Mouse (Mus musculus) right cerebral cortex, adult 2 months (tissue): ENCODE results near the gene Aox4.

Source experiments
- DNase-seq, 2 experiments: peaks; one replicate each; pipeline ENCODE4 v3.0.0; 2021 to 2022; ENCODE audit warnings: low spot score in 2 of 2

Aox4 gene

GRCm38 (mm10) chr1:58210203-58210602 lies at the start of gene Aox4:
Aox4 (plus strand) TSS chr1:58210397.
- peak; percentile 54 to 65 for DNase-seq

DNA sequence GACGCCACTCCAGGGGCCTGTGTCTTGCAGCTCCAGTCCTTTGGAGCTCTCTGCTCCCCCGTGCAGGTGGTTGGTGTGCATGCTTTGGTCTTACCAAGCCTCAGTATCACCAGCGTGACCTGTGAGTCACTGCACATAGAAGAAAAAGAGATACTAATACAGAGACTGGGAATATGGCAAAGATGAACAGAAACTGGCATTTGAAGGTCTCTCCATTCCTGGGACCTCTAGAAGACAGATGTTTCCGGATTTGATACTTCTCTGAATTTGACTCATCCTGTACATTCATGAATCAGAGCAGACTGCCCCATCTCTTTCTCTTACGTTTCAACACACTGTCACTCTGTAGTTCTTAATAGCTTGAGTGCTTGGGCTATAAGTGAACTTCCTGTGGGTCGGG lies 40.3 kb upstream of the Aox4 start:
- no peak for DNase-seq

DNA sequence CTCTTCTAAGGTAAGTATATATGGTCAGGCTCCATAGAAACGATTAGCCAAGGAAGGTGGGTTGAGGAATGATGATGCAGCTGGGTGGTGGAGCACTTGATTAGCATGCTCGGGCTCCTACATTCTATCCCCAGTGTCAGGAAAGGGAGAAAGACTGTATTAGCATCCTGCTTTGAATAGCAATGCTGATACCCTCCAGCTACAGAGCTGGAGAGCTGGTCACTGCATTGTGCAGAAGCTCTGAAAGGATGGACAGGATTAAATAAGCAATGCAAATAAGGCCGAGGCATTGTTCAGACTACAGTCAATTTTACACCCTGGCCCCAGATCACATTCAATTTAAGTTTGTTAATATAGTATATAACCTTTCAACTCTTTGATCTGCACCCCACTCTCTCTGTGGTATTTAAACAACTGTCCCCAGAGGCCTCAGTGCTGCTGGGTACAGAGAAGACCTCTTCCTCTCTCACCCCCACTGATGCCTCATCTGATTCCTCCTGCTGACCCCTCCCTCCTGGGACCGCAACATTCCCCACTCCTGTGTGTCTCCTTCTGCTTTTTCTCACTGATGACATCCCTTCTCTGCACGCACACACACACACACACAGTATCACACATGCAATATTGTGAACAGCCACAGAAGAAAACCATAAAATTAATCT lies 21.6 kb upstream of the Aox4 start:
- no peak for DNase-seq

DNA sequence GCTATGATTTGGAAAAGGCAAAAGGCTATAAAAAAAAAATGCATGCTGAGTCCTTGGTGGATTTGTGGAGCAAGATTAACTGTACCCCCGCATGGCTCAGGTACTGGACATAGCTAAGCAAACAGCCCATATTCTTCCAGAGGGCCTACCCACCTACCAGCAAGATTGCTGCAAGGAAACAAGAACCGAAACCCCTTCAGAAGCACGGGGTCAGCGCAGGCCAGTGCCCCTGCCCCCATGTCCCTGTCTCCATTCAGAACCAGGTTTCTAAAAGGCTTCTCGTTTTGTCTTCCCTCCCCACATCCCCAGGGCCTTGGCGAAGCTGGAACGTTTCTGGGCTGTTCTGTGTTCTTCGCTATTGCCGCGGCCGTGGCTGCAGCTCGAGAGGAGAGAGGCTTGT lies 15.9 kb upstream of the Aox4 start:
- DNase-seq = no peak

- no peak for DNase-seq
These were observed 15.2 kb upstream of the Aox4 start for GRCm38 (mm10) chr1:58194988-58195387.

- no peak for DNase-seq
These were observed 14.7 kb upstream of the Aox4 start for GRCm38 (mm10) chr1:58195541-58195940.

DNA sequence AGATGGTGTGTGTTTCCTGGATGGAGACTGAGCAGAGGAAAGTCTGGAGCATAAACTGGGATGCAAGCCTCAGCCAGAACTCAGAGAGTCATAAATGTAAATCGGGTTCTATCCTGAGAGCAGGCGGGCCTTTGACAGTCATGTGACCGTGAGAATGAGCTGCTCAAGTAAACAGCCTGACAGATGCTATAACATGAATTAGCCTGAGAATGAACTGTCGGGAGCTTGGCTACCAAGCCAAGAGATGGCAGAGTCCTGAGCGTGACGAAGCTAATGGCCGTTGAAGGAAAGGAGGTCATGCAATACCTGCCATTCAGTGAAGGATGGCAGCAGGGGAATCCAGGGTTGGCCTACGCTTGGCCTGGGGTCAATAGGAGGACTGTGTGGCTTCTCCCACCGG lies 13.2 kb upstream of the Aox4 start:
- DNase-seq = no peak

DNA sequence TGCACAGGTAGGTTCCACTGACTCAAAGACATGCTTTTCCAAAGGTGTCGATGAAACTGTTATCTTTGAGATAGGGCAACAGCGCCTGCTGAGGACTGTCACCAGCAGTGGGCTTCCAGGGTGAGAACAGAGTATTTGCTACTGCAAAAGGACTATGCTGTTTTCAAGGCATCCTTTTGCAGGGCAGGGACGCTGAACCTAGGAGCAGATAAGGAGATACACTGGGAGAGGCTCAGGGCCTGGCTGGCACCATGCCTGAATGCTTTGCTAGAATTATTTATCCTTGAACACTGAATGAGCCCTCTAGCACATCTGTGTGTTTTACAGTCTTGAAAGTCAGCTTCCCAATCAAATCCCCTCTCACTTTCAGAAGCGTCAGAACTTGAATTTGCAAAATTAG lies 11.8 kb upstream of the Aox4 start:
- DNase-seq = no peak

DNA sequence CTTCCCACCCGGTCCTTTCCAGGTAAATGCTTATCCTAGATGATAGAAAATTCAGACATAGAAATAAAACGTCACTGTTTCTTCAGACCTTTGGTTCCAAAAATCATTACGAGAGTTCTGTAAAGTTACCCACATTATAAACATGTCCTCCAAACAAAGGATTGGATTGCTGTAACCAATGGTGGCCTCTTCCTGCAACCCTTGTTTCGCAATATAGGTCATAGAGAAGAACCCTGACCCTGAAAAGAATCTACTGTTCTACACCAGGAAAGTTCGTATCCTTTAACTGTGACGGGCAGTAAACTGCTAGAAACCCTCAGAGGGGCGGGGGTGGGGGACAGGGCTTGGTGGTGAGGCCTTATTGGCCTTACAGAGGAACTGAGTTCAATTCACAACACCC lies 2.6 kb downstream of the Aox4 start:
- DNase-seq = no peak

DNA sequence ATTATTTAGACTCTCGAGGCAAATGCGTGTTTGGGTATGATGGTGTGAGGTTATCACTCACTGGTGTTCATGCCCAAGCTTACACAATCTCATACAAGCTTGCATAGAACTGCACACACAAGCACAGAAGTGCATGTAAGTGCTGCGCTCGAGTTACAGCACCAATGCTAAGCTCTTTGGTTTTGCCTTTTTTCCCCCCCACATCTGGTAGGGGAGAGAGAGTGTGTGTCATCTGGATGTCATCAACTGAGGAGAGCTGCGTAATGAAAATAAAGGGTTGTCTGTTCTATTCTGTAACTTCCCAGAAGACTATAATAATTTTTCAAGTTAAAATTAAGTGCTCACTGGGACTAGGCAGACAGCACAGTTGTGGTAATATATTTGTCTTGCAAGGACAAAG lies 3.6 kb downstream of the Aox4 start:
- DNase-seq = no peak

DNA sequence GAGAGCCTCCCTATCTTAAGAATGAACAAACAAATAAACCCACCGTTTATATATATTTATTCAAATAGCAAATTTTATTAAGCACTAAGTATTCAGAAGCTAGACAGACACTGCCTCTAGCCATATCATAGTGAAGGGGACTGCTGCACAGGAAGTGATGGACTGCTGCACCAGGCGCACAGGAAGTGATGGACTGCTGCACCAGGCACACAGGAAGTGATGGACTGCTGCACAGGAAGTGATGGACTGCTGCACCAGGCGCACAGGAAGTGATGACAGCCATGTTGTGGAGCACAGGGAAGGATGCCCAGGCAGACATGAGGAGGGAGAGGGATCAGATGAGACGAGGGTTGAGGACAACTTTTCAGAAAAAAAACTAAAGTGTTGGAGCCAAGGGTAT lies 5.2 kb downstream of the Aox4 start:
- DNase-seq = no peak

DNA sequence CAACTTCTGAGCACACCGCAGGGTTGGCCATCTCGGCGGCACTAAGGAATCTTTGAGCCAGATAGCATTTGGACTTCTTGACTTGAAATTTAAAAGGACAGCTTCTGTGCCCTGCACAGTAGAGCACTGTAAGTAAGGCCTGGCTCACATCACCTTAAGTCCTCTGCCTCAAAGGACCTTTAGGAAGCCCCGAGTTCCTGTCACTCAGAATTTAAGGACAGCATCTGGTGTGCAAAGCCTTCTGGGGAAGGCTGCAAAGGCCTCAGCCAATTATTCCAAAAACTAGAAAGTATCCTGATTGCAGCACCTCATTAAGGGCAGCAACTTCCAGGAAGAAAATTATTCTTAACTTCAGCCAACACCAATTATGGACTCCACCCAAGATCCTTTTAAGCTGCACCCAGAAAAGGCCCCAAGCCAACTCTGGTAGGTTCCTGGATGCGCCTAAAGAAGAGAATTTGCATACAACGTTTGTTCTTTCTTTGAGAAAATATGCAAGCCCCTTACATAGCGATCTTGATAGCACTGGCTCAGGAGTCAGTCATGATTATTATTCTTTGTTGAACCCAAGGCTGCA lies 5.8 kb downstream of the Aox4 start:
- no peak for DNase-seq

DNA sequence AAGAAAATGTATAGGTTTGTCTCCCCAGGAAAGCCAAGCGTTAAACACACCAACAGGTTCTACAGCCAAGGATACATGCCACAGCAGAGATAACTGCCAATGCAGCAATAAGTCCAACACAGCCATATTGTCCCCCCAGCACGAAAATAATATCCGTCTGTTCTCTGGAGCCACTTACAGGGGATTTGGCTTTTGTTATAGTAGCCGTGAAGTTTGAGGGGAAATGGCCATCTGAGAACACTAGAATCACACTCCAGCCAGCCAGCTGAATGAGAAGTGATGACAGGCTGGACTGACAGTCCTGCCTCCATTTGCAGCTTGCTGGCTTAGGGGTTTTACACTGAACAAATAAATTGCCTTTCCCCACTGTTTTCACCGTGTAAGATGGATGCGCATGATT lies 10.9 kb downstream of the Aox4 start:
- no peak for DNase-seq

DNA sequence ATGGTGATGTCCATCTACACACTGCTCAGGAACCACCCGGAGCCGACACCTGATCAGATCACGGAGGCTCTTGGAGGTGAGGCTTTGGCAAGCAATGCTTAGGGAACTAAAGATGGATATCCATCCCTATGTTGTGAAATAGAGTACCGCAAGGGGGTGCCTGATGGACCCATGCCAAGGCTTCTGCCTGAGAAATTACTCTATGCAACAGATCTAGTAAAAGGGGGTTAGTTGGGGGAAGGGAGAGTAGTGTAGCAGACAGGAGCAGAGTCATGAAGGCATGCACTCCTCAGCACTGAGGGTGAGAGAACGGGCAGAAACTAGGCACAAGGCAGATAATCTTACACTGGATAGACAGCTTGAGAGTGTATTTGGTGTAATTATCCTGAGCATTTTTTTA lies 11.7 kb downstream of the Aox4 start:
- no peak for DNase-seq

- DNase-seq = no peak
These were observed 17.9 kb downstream of the Aox4 start for GRCm38 (mm10) chr1:58228086-58228485.

DNA sequence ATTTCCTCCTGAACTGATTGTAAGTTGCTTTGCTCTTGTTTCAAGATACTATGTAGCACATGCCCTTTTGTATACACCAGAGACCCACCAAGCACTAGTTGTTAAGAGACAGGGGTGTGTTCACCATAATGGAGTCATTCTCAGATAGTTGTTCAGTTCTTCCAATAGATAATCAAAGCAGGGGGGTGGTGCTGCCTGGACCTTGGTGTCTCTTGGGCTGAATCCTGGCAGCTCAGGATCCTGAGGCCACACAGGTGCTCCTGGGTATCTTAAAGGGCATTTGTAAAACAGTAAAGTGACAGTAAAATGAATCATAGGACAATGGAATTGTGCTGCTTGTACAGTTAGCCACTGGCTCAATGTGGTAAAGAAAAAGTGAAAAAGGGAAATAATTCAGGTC lies 18.7 kb downstream of the Aox4 start:
- no peak for DNase-seq

DNA sequence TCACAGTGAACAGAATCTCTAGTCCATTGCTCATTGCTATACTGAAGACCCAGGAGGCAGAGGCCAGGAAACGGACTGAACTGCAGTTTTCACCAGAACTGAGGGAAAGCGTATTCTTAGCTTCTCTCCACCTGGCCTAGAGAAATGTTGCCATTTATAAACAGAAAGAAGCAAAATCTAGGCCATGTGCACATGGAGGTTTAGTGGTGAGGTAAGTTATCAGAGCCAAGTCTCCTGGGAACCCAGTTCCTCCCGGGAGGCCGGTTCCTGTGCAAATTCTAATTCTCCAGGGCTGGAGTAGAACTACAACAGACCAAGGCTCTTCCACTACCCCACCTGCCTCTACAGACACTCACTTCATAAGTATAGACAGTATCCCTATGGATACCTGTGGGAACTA lies 19.6 kb downstream of the Aox4 start:
- DNase-seq = no peak

- DNase-seq = no peak
These were observed 20.3 kb downstream of the Aox4 start for GRCm38 (mm10) chr1:58230542-58230941.

DNA sequence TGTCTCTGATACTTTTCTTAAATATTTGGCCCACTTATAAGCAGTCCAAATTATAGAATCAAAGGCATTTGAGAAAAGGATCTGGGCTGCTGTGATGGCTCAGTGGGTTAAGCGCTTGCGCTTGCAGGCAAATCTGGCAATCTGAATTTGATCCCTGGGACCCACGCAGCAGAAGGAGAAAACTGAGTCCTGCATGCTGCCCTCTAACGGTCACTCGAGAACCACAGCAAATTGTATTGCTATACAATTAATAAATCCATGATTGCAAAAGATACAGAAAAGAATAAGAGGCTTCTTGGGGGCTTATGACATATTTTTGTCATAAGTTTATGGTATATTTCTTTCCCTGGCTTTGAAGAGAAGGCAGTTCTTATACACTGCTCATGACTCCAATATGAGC lies 25.2 kb downstream of the Aox4 start:
- no peak for DNase-seq

DNA sequence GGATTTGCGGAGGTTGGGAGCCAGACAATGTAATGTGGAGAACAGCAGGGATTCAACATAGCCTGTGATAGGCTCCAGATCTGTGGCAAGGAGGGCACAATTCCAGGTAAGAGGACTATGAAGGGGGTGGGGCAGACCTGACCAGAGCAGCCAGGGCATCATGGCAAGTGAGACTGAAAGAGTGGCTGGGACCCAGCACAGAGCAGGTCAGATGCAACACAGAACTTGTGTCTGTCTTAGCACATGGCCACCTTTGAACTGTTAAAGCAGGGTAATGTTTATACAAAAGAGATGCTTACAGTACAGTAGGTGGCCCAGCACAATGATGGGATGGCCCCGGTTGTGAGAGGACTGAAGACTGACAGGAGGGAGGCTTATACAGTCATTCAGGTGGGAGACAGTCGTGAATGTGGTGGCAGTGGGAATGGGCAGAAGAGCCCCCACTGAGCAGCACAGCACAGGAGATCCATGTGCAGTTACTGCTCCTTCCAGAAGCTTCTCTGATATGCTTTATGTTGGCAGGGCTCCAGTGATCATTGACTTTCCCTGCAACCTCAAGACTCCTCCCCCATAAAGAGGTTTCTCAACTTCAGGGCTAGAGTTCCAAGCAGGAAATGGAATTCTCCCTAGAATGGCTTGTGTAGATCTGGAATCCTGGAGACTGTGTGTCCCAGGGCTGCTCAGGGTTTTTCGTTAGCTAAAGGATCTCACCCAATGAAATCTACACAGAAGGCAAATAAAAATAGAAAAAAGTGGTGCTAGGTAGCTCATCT lies 27.5 kb downstream of the Aox4 start:
- no peak for DNase-seq

DNA sequence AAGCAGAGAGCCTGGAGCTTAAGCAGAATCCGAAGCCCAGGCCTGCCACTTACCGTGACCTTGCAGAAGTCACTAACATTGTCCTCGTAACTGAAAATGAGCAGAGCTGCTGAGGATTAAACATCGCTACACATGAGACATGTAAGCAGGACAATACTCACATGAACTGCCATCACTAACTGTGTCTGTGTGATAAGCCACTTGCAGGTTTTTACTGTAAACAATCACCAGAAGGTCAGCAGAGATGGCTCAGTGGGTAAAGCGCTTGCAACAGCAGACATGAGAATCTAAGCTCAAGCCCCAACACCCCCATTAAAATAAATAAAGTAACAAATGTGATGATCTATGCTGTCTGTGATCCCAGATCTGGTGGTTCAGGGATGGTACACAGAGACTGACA lies 28.2 kb downstream of the Aox4 start:
- no peak for DNase-seq

DNA sequence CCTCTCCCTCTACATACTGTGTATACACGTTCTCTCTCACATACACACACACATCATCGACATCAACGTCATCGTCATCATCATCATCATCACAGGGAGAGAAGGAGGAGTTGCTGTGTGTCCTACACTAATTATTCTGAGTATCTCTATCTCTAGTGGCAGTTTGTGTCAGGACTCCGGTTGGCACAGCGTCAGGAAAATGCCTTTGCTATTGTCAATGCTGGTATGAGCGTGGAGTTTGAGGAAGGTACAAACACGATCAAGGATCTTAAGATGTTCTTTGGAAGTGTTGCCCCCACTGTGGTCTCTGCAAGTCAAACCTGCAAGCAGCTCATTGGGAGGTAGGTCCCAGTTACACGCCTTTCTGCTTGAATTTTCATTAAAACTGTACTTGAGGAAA lies 28.8 kb downstream of the Aox4 start:
- no peak for DNase-seq

DNA sequence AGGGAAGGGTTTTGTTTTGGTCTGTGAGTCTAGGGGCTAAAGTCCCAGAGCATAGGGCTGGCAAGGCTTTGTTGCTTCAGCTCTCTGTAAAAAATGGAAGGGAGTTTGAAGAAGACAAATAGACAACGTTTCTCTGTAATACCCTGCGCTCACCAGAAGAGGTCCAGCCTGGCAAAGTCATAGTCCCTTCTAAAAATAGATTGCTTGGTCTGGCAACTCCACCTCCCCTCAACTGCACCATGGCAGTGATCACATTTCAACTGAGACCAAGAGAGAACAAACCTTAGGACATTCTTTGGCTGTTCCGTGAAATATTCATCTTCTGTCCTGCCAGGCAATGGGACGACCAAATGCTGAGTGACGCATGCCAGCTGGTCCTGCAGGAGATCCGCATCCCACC lies 30.1 kb downstream of the Aox4 start:
- DNase-seq = no peak
